Mouse (Mus musculus) hindbrain, embryonic 14.5 days (tissue): ENCODE data around the gene Mybphl. TPM values are rescaled to one million over a fixed set of nuclear protein-coding genes. Genes with fewer than 3 reads are reported as not detected.

Source experiments
- ATAC-seq: fragments of 200-750 bp; cut with Nextera tagmentation; 2 replicates; pipeline ENCODE4 v1.8.0; 2017; ENCODE audit warnings: moderate number of reproducible peaks, mild to moderate bottlenecking, moderate TSS enrichment, moderate library complexity; ENCODE audit not compliant: low FRiP score
- DNase-seq: peaks from one replicate; pipeline ENCODE4 v3.0.0-alpha.2; 2015; ENCODE audit warnings: low spot score
- H3K27ac ChIP-seq: fragments of 300-500 bp; sonication (generic); 2 replicates; pipeline ENCODE4 v1.5.1; 2014; ENCODE audit warnings: mild to moderate bottlenecking, moderate library complexity
- H3K27me3 ChIP-seq: fragments of 300-500 bp; sonication (generic); 2 replicates; pipeline ENCODE4 v1.6.1; 2014; ENCODE audit warnings: mild to moderate bottlenecking, low read length, mixed read lengths; ENCODE audit not compliant: control insufficient read depth, insufficient read depth
- H3K36me3 ChIP-seq: fragments of 300-500 bp; sonication (generic); replicated peaks from 2 replicates; pipeline ENCODE4 v1.6.1; 2014; ENCODE audit not compliant: control insufficient read depth, insufficient read depth
- H3K4me1 ChIP-seq: fragments of 300-500 bp; sonication (generic); replicated peaks from 2 replicates; pipeline ENCODE4 v1.6.1; 2014; ENCODE audit warnings: antibody characterized with exemption, low read length, mixed read lengths; ENCODE audit not compliant: control insufficient read depth, insufficient read depth
- H3K4me2 ChIP-seq: fragments of 300-500 bp; sonication (generic); replicated peaks from 2 replicates; pipeline ENCODE4 v1.6.1; 2014; ENCODE audit warnings: mild to moderate bottlenecking, moderate library complexity
- H3K4me3 ChIP-seq: fragments of 300-500 bp; sonication (generic); replicated peaks from 2 replicates; pipeline ENCODE4 v1.5.1; 2014; ENCODE audit warnings: mild to moderate bottlenecking, low read length
- H3K9ac ChIP-seq: fragments of 300-500 bp; sonication (generic); 2 replicates; pipeline ENCODE4 v1.6.1; 2014
- H3K9me3 ChIP-seq: fragments of 300-500 bp; sonication (generic); 2 replicates; pipeline ENCODE4 v1.6.1; 2016; ENCODE audit warnings: low read length; ENCODE audit not compliant: control insufficient read depth
- WGBS: fragments of 180-500 bp; shearing (Covaris S2); extraction: QIAGEN DNeasy Blood & Tissue Kit; methylation state at CpG from one replicate; pipeline ENCODE4 v1.1.7; 2014; 5-methylcytosine and 5-hydroxymethylcytosine counted together
- polyA plus RNA-seq: library from polyadenylated mRNA; unstranded; fragments of >200 nt; fragmentation: Nextera tagmentation; extraction: Ambion mirVana; gene quantifications from 2 replicates; pipeline ENCODE4 v1.2.1, GENCODE M21; 2014

Gene Mybphl
- polyA plus RNA-seq, 1 experiment from 2014 or later, result 0.31 TPM

DNA sequence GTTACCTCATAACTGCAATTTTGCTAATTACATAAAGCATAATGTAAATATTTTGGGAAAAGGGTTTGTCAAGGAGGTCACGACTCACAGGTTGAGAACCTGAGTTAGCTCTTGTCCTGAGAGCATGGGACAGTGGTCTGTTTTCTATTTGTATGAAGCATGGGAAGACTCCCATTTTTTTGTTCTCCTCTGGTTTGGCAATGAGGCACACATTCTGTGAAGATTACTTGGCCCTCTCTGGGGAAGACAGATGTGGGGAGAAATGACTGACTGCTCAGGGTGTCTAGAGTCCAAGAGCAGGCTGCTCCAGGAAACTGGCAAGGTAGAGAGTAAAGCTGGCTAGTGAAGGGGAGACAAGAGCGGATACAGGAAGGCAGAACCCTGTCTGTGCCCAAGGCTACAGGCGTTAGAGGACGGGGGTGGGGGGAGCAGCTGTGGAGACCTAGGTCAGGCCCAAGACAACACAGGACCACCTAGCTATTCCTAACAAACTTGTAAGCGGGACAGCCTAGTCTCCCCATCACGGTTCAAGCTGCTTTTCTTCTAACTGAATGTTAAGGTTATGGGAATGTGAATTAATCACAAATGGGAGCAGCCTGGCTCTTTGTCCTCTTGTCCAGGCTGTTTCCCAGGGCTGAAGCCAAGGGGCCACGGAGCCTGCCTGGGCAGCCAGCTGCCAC, 60.4 kb downstream of the Mybphl start:
- 33% methylated on average over 7 of the region's 7 CpGs for WGBS
- Histone ChIP-seq H3K4me3 (no peak overlapping the region), H3K4me1 (peaks cover 34% of the 10 kb centered on the region), H3K9me3 (no peaks in the 10 kb centered on the region), H3K27me3 (no peaks in the 10 kb centered on the region), H3K9ac (no peak overlapping the region), H3K4me2 (no peak overlapping the region), H3K27ac (peak overlapping the region; percentile 72), H3K36me3 (peaks cover 51% of the 10 kb centered on the region)
- DNase-seq (no peak), ATAC-seq (no peak; the same call in 1 of the 2 replicates)

DNA sequence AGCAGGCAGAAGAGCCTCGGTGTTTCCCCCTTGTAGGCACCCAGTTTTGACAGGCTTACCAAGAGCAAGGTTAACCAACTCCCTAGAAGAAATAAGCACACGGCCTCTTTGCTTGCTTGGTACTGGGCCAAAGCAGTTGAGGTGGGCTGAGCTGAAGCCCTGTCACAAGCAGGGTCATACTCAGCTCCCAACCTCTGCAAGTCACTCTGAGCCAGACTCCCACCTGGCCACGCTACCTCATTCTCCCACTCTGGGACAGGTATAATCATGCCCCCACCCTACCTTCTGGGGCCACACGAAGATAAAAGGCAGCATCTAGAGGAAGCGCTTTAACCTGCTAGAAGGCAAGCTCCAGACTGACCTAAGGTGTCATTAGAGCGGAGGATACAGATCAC, 60.9 kb downstream of the Mybphl start:
- Histone ChIP-seq H3K27me3 (no peaks in the 10 kb centered on the region), H3K4me1 (peaks cover 34% of the 10 kb centered on the region), H3K36me3 (peaks cover 54% of the 10 kb centered on the region), H3K9me3 (no peaks in the 10 kb centered on the region), H3K27ac (peak overlapping the region; percentile 72), H3K9ac (no peak overlapping the region), H3K4me3 (no peak overlapping the region), H3K4me2 (no peak overlapping the region)
- ATAC-seq, result no peak
- no peak for DNase-seq
- WGBS, result 59% methylated on average over 6 of the region's 6 CpGs

Other genes with a start within 250 kb of the Mybphl start
- 132 and 142 TPM in 2 replicates for gene Gnai3, start 218.8 kb upstream of the Mybphl start, polyA plus RNA-seq
- gene Gpr61, start 210.0 kb upstream of the Mybphl start, polyA plus RNA-seq, result 3.6 and 3.9 TPM in 2 replicates
- 11.1 and 11.3 TPM in 2 replicates for gene Amigo1, start 178.6 kb upstream of the Mybphl start, polyA plus RNA-seq
- gene Cyb561d1, start 163.7 kb upstream of the Mybphl start, polyA plus RNA-seq, result 2.4 and 2.7 TPM in 2 replicates
- 20.0 and 21.1 TPM in 2 replicates for gene Atxn7l2, start 154.0 kb upstream of the Mybphl start, polyA plus RNA-seq
- gene Sypl2, start 138.3 kb upstream of the Mybphl start, polyA plus RNA-seq, result 0.17 and 0.50 TPM in 2 replicates
- 251 and 253 TPM in 2 replicates for gene Psma5, start 108.0 kb upstream of the Mybphl start, polyA plus RNA-seq
- 24.2 and 25.4 TPM in 2 replicates for gene Sort1, start 80.8 kb upstream of the Mybphl start, polyA plus RNA-seq
- 5.6 and 9.6 TPM in 2 replicates for gene Psrc1, start 18.9 kb downstream of the Mybphl start, polyA plus RNA-seq
- 39.4 and 49.7 TPM in 2 replicates for gene Celsr2, start 50.6 kb downstream of the Mybphl start, polyA plus RNA-seq
- gene Sars, start 80.3 kb downstream of the Mybphl start, polyA plus RNA-seq, result 207 and 222 TPM in 2 replicates
- 1.7 and 2.8 TPM in 2 replicates for gene 1700013F07Rik, start 169.2 kb downstream of the Mybphl start, polyA plus RNA-seq
- gene 5330417C22Rik, start 171.6 kb downstream of the Mybphl start, polyA plus RNA-seq, result 15.4 and 18.3 TPM in 2 replicates
- gene Tmem167b, start 197.6 kb downstream of the Mybphl start, polyA plus RNA-seq, result 51.8 and 52.0 TPM in 2 replicates
- gene Taf13, start 206.8 kb downstream of the Mybphl start, polyA plus RNA-seq, result 41.0 and 50.6 TPM in 2 replicates
- gene Wdr47, start 226.4 kb downstream of the Mybphl start, polyA plus RNA-seq, result 105 and 130 TPM in 2 replicates